Mouse (Mus musculus): ENCODE measurements around the gene Irf2bpl. TPM values are rescaled to one million over a fixed set of nuclear protein-coding genes. Genes with fewer than 3 reads are reported as not detected.

Gene Irf2bpl
- polyA plus RNA-seq, 1 experiment from 2014 or later = 44.6 TPM

- DNase-seq (no peak), ATAC-seq (ENCODE audit: insufficient read depth) (no peak)
- no peaks in the 10 kb centered on the region for H3K36me3 ChIP-seq (ENCODE audit: insufficient read depth)
- H3K4me1 ChIP-seq (ENCODE audit: insufficient read depth) = peaks cover 61% of the 10 kb centered on the region
- no peaks in the 10 kb centered on the region for H3K27me3 ChIP-seq (ENCODE audit: insufficient read depth, low read length)
- H3K27ac ChIP-seq (ENCODE audit: low read depth) = peak overlapping the region; percentile 97
- TF ChIP-seq CTCF (IDR thresholded peaks at IDR 0.05; ENCODE audit: low read depth) = no peak
- H3K9ac ChIP-seq = no peak overlapping the region; the same call in 1 of the 2 replicates
- WGBS = 45% methylated on average over 7 of the region's 7 CpGs
- no peaks in the 10 kb centered on the region for H3K9me3 ChIP-seq (ENCODE audit: low read depth, low read length)
- H3K4me3 ChIP-seq (ENCODE audit: low read depth, low read length) = no peak overlapping the region
- peak overlapping the region; percentile 67; the same call in 1 of the 2 replicates for H3K4me2 ChIP-seq
These were observed 13.2 kb upstream of the Irf2bpl start for GRCm38 (mm10) chr12:86897769-86898273.

GRCm38 (mm10) chr12:86896921-86897512 is 12.4 kb upstream of the Irf2bpl start:
- peak overlapping the region; percentile 67 for H3K4me2 ChIP-seq
- TF ChIP-seq CTCF (IDR thresholded peaks at IDR 0.05; ENCODE audit: low read depth) = no peak
- WGBS = 18% methylated on average over 7 of the region's 7 CpGs
- H3K9ac ChIP-seq = peak overlapping the region; percentile 26
- H3K36me3 ChIP-seq (ENCODE audit: insufficient read depth) = no peaks in the 10 kb centered on the region
- peaks cover 65% of the 10 kb centered on the region for H3K4me1 ChIP-seq (ENCODE audit: insufficient read depth)
- DNase-seq (peak; percentile 64), ATAC-seq (ENCODE audit: insufficient read depth) (no peak)
- H3K4me3 ChIP-seq (ENCODE audit: low read depth, low read length) = no peak overlapping the region
- H3K27ac ChIP-seq (ENCODE audit: low read depth) = peak overlapping the region; percentile 97
- H3K9me3 ChIP-seq (ENCODE audit: low read depth, low read length) = no peaks in the 10 kb centered on the region
- no peaks in the 10 kb centered on the region for H3K27me3 ChIP-seq (ENCODE audit: insufficient read depth, low read length)

- Histone ChIP-seq H3K27ac (ENCODE audit: low read depth) (peak overlapping the region; percentile 97), H3K27me3 (ENCODE audit: insufficient read depth, low read length) (no peaks in the 10 kb centered on the region), H3K36me3 (ENCODE audit: insufficient read depth) (no peaks in the 10 kb centered on the region), H3K9me3 (ENCODE audit: low read depth, low read length) (no peaks in the 10 kb centered on the region), H3K4me2 (peak overlapping the region; percentile 67), H3K4me1 (ENCODE audit: insufficient read depth) (peaks cover 70% of the 10 kb centered on the region), H3K9ac (peak overlapping the region; percentile 25; the same call in 1 of the 2 replicates), H3K4me3 (ENCODE audit: low read depth, low read length) (no peak overlapping the region)
- no peak for TF ChIP-seq CTCF (IDR thresholded peaks at IDR 0.05; ENCODE audit: low read depth)
- DNase-seq = peak; percentile 50
- no peak for ATAC-seq (ENCODE audit: insufficient read depth)
- 8% methylated on average over 7 of the region's 7 CpGs for WGBS
These were observed 11.9 kb upstream of the Irf2bpl start for GRCm38 (mm10) chr12:86896441-86896890.

GRCm38 (mm10) chr12:86895703-86896409 is 11.3 kb upstream of the Irf2bpl start:
- no peak for ATAC-seq (ENCODE audit: insufficient read depth)
- H3K27ac ChIP-seq (ENCODE audit: low read depth) = peak overlapping the region; percentile 97
- 33% methylated on average over 4 of the region's 4 CpGs for WGBS
- H3K27me3 ChIP-seq (ENCODE audit: insufficient read depth, low read length) = no peaks in the 10 kb centered on the region
- H3K36me3 ChIP-seq (ENCODE audit: insufficient read depth) = no peaks in the 10 kb centered on the region
- peaks cover 76% of the 10 kb centered on the region for H3K4me1 ChIP-seq (ENCODE audit: insufficient read depth)
- H3K4me2 ChIP-seq = peak overlapping the region; percentile 67
- H3K9me3 ChIP-seq (ENCODE audit: low read depth, low read length) = no peaks in the 10 kb centered on the region
- H3K4me3 ChIP-seq (ENCODE audit: low read depth, low read length) = no peak overlapping the region
- H3K9ac ChIP-seq = no peak overlapping the region; the same call in 1 of the 2 replicates
- no peak for TF ChIP-seq CTCF (IDR thresholded peaks at IDR 0.05; ENCODE audit: low read depth)
- no peak for DNase-seq

- Histone ChIP-seq H3K36me3 (ENCODE audit: insufficient read depth) (no peaks in the 10 kb centered on the region), H3K9ac (peak overlapping the region; percentile 45; the same call in 1 of the 2 replicates), H3K4me3 (ENCODE audit: low read depth, low read length) (peak overlapping the region; percentile 29), H3K27ac (ENCODE audit: low read depth) (peak overlapping the region; percentile 97), H3K27me3 (ENCODE audit: insufficient read depth, low read length) (no peaks in the 10 kb centered on the region), H3K4me1 (ENCODE audit: insufficient read depth) (peaks cover 79% of the 10 kb centered on the region), H3K9me3 (ENCODE audit: low read depth, low read length) (no peaks in the 10 kb centered on the region), H3K4me2 (peak overlapping the region; percentile 67)
- no peak for TF ChIP-seq CTCF (IDR thresholded peaks at IDR 0.05; ENCODE audit: low read depth)
- ATAC-seq (ENCODE audit: insufficient read depth) = peak; percentile 36
- no peak for DNase-seq
- 1% methylated on average over 12 of the region's 12 CpGs for WGBS
These were observed 10.3 kb upstream of the Irf2bpl start for GRCm38 (mm10) chr12:86894841-86895428.

GRCm38 (mm10) chr12:86894184-86894839 is 9.7 kb upstream of the Irf2bpl start:
- Histone ChIP-seq H3K27me3 (ENCODE audit: insufficient read depth, low read length) (no peaks in the 10 kb centered on the region), H3K4me1 (ENCODE audit: insufficient read depth) (peaks cover 78% of the 10 kb centered on the region), H3K4me3 (ENCODE audit: low read depth, low read length) (peak overlapping the region; percentile 29), H3K9me3 (ENCODE audit: low read depth, low read length) (no peaks in the 10 kb centered on the region), H3K27ac (ENCODE audit: low read depth) (peak overlapping the region; percentile 99), H3K4me2 (peak overlapping the region; percentile 70), H3K36me3 (ENCODE audit: insufficient read depth) (no peaks in the 10 kb centered on the region), H3K9ac (peak overlapping the region; percentile 54)
- no peak for TF ChIP-seq CTCF (IDR thresholded peaks at IDR 0.05; ENCODE audit: low read depth)
- WGBS = under 1% methylated on average over 23 of the region's 26 CpGs
- peak; percentile 100 for DNase-seq
- ATAC-seq (ENCODE audit: insufficient read depth) = peak; percentile 87

All from lung, embryonic 14.5 days (tissue).